ENCODE assay signal across 8 mouse cellular contexts in genomic region chr2:180225044-180225761, GRCm38 (mm10). TPM values are rescaled to one million over a fixed set of nuclear protein-coding genes. Genes with fewer than 3 reads are reported as not detected.
A peak's percentile ranks its signal among the peaks of the same experiment; 100 is the strongest.
DNase-seq lines count a peak whose midpoint lies in the region; ATAC-seq and TF ChIP-seq lines count a peak whose summit lies in the region.

No protein-coding gene starts in this region.

- no peak for TF ChIP-seq POLR2A in bone marrow macrophage, adult 2 months (IDR thresholded peaks at IDR 0.05; ENCODE audit: borderline replicate concordance, low read depth, low read length)

- no peaks in the 10 kb centered on the region for H3K9me3 ChIP-seq in heart, embryonic 13.5 days
- H3K9me3 ChIP-seq in kidney, postnatal 0 days (replicated peaks; ENCODE audit: low read length) = no peaks in the 10 kb centered on the region

- H3K27ac ChIP-seq in bone marrow macrophage, adult 2 months (ENCODE audit: insufficient read depth, low read depth, low read length) = no peak overlapping the region
- H3K27ac ChIP-seq in heart, embryonic 13.5 days (replicated peaks) = peak overlapping the region; percentile 66
- H3K27ac ChIP-seq in kidney, postnatal 0 days = peak overlapping the region; percentile 91

- peak overlapping the region; percentile 48 for H3K4me3 ChIP-seq in bone marrow macrophage, adult 2 months (ENCODE audit: insufficient read depth, low read length)
- H3K4me3 ChIP-seq in heart, embryonic 13.5 days = peak overlapping the region; percentile 72
- H3K4me3 ChIP-seq in kidney, postnatal 0 days (replicated peaks; ENCODE audit: low read depth, low read length) = peak overlapping the region; percentile 77

- H3K4me2 ChIP-seq in heart, embryonic 13.5 days = peak overlapping the region; percentile 81
- peak overlapping the region; percentile 93 for H3K4me2 ChIP-seq in kidney, postnatal 0 days (ENCODE audit: low read length)

- H3K27me3 ChIP-seq in heart, embryonic 13.5 days (replicated peaks) = peaks cover 35% of the 10 kb centered on the region
- H3K27me3 ChIP-seq in kidney, postnatal 0 days (ENCODE audit: insufficient read depth, low read length) = no peaks in the 10 kb centered on the region

- H3K36me3 ChIP-seq in heart, embryonic 13.5 days = peaks cover 4% of the 10 kb centered on the region; the same call in 1 of the 2 replicates
- no peaks in the 10 kb centered on the region for H3K36me3 ChIP-seq in kidney, postnatal 0 days (ENCODE audit: insufficient read depth, low read length)

- DNase-seq in gastrocnemius, postnatal 25 days = peak; percentile 48
- DNase-seq in gastrocnemius, postnatal 10 days = no peak
- DNase-seq in kidney, postnatal 0 days (ENCODE audit: low spot score) = peak; percentile 24
- DNase-seq in spleen, postnatal 10 days (ENCODE audit: low spot score in 2 of 2) = no peak
- no peak for DNase-seq in frontal cortex, postnatal 10 days (ENCODE audit: low spot score in 2 of 2)

- H3K9ac ChIP-seq in heart, embryonic 13.5 days = peak overlapping the region; percentile 86
- peak overlapping the region; percentile 81 for H3K9ac ChIP-seq in kidney, postnatal 0 days (ENCODE audit: low read depth, low read length)

- no peaks in the 10 kb centered on the region; the same call in none of the 2 replicates for H3K4me1 ChIP-seq in bone marrow macrophage, adult 2 months (ENCODE audit: control insufficient read depth, insufficient read depth, low read length)
- peaks cover 75% of the 10 kb centered on the region for H3K4me1 ChIP-seq in heart, embryonic 13.5 days
- H3K4me1 ChIP-seq in kidney, postnatal 0 days (replicated peaks; ENCODE audit: insufficient read depth, low read length) = peaks cover 39% of the 10 kb centered on the region

- no peak for ATAC-seq in heart, embryonic 13.5 days (ENCODE audit: extremely low read depth, insufficient number of reproducible peaks, low FRiP score, low TSS enrichment)
- peak; percentile 18 for ATAC-seq in kidney, postnatal 0 days (replicated peaks; ENCODE audit: low FRiP score, low read depth)
- peak; percentile 23 for ATAC-seq in megakaryocyte progenitor cell, adult 5-6 weeks (replicated peaks; ENCODE audit: poor library complexity)

- no peak for TF ChIP-seq CTCF in bone marrow macrophage, adult 2 months (IDR thresholded peaks at IDR 0.05; ENCODE audit: low read depth, low read length)
- no peak for TF ChIP-seq CTCF in kidney, postnatal 0 days (IDR thresholded peaks at IDR 0.05; ENCODE audit: low read depth)

- 0% methylated on average over 55 of the region's 55 CpGs for WGBS in heart, embryonic 13.5 days
- WGBS in kidney, postnatal 0 days = under 1% methylated on average over 50 of the region's 55 CpGs

RNA-seq across cellular contexts. Expression of gene Lama5, which starts 0.5 kb away (rescaled TPM):
- total RNA-seq in gastrocnemius, postnatal 25 days (2021) = 10 to 100 TPM in 1 of 2 experiments, 1 to 10 TPM in 1; 8.0 to 10.0 TPM
- total RNA-seq in gastrocnemius, postnatal 10 days (2021) = 10 to 100 TPM; 22.5 to 25.9 TPM
- polyA plus RNA-seq in bone marrow macrophage, adult 2 months (2012; ENCODE audit: insufficient read depth, insufficient read length, missing spikeins) = 0.12 and 0.45 TPM in 2 replicates
- 21.6 and 22.5 TPM in 2 replicates for polyA plus RNA-seq in heart, embryonic 13.5 days (2015; fragmentation: Nextera tagmentation; extraction: Ambion mirVana)
- 48.6 and 62.4 TPM in 2 replicates for polyA plus RNA-seq in kidney, postnatal 0 days (2015; fragmentation: Nextera tagmentation; extraction: Ambion mirVana)
- total RNA-seq in megakaryocyte progenitor cell, adult 5-6 weeks (2015) = 0.07 and 2.1 TPM in 2 replicates
- 0.03 and 0.08 TPM in 2 replicates for total RNA-seq in megakaryocyte progenitor cell, adult 5-6 weeks (2017)

RNA-seq across cellular contexts. Expression of gene Rps21, which starts 32.0 kb away (rescaled TPM):
- total RNA-seq in gastrocnemius, postnatal 25 days (2021) = 100 to 1,000 TPM; 342 to 348 TPM
- 100 to 1,000 TPM; 545 to 616 TPM for total RNA-seq in gastrocnemius, postnatal 10 days (2021)
- polyA plus RNA-seq in bone marrow macrophage, adult 2 months (2012; ENCODE audit: insufficient read depth, insufficient read length, missing spikeins) = 1,564 and 1,592 TPM in 2 replicates
- polyA plus RNA-seq in heart, embryonic 13.5 days (2015; fragmentation: Nextera tagmentation; extraction: Ambion mirVana) = 332 and 351 TPM in 2 replicates
- 737 and 848 TPM in 2 replicates for polyA plus RNA-seq in kidney, postnatal 0 days (2015; fragmentation: Nextera tagmentation; extraction: Ambion mirVana)
- total RNA-seq in megakaryocyte progenitor cell, adult 5-6 weeks (2015) = 1,700 and 1,787 TPM in 2 replicates
- 2,626 and 3,717 TPM in 2 replicates for total RNA-seq in megakaryocyte progenitor cell, adult 5-6 weeks (2017)

RNA-seq across cellular contexts. Expression of gene Cables2, which starts 48.1 kb away (rescaled TPM):
- 10 to 100 TPM in 1 of 2 experiments, 1 to 10 TPM in 1; 8.6 to 10.7 TPM for total RNA-seq in gastrocnemius, postnatal 25 days (2021)
- 10 to 100 TPM in 1 of 2 experiments, 1 to 10 TPM in 1; 9.3 to 10.3 TPM for total RNA-seq in gastrocnemius, postnatal 10 days (2021)
- 10.3 and 11.1 TPM in 2 replicates for polyA plus RNA-seq in bone marrow macrophage, adult 2 months (2012; ENCODE audit: insufficient read depth, insufficient read length, missing spikeins)
- 9.0 and 9.3 TPM in 2 replicates for polyA plus RNA-seq in heart, embryonic 13.5 days (2015; fragmentation: Nextera tagmentation; extraction: Ambion mirVana)
- polyA plus RNA-seq in kidney, postnatal 0 days (2015; fragmentation: Nextera tagmentation; extraction: Ambion mirVana) = 12.0 and 13.1 TPM in 2 replicates
- total RNA-seq in megakaryocyte progenitor cell, adult 5-6 weeks (2015) = 12.6 and 15.1 TPM in 2 replicates
- 9.9 and 12.7 TPM in 2 replicates for total RNA-seq in megakaryocyte progenitor cell, adult 5-6 weeks (2017)

RNA-seq across cellular contexts. Expression of gene Adrm1, which starts 53.9 kb away (rescaled TPM):
- total RNA-seq in gastrocnemius, postnatal 25 days (2021) = 100 to 1,000 TPM in 1 of 2 experiments, 10 to 100 TPM in 1; 88.2 to 102 TPM
- 100 to 1,000 TPM in 1 of 2 experiments, 10 to 100 TPM in 1; 97.8 to 108 TPM for total RNA-seq in gastrocnemius, postnatal 10 days (2021)
- polyA plus RNA-seq in bone marrow macrophage, adult 2 months (2012; ENCODE audit: insufficient read depth, insufficient read length, missing spikeins) = 62.1 and 71.4 TPM in 2 replicates
- polyA plus RNA-seq in heart, embryonic 13.5 days (2015; fragmentation: Nextera tagmentation; extraction: Ambion mirVana) = 150 and 155 TPM in 2 replicates
- 170 and 185 TPM in 2 replicates for polyA plus RNA-seq in kidney, postnatal 0 days (2015; fragmentation: Nextera tagmentation; extraction: Ambion mirVana)
- 67.6 and 85.2 TPM in 2 replicates for total RNA-seq in megakaryocyte progenitor cell, adult 5-6 weeks (2015)
- 52.9 and 84.5 TPM in 2 replicates for total RNA-seq in megakaryocyte progenitor cell, adult 5-6 weeks (2017)

Comparison
In these comparisons a context has a peak if more than half of its experiments do, and no peak if none do; other contexts are left out.
1. DNase-seq: peak in gastrocnemius, postnatal 25 days (single experiment) and kidney, postnatal 0 days (single experiment); none in gastrocnemius, postnatal 10 days (single experiment), spleen, postnatal 10 days (0 of 2) and frontal cortex, postnatal 10 days (0 of 2).
2. Peak in every context shown above with its lines, with median percentiles within 50 percentile points of each other: H3K4me3 ChIP-seq.